Mouse (Mus musculus) liver, embryonic 16.5 days (tissue): ENCODE results near the gene Ess2. TPM values are rescaled to one million over a fixed set of nuclear protein-coding genes. Genes with fewer than 3 reads are reported as not detected.

Source experiments
- ATAC-seq: fragments of 200-750 bp; cut with Nextera tagmentation; 2 replicates; pipeline ENCODE4 v1.8.0; 2017; ENCODE audit warnings: low read depth, mild to moderate bottlenecking, moderate number of reproducible peaks, moderate library complexity
- H3K27ac ChIP-seq: fragments of 300-500 bp; sonication (generic); 2 replicates; pipeline ENCODE4 v1.5.1; 2014; ENCODE audit warnings: mild to moderate bottlenecking, low read length
- H3K27me3 ChIP-seq: fragments of 300-500 bp; sonication (generic); 2 replicates; pipeline ENCODE4 v1.6.1; 2014; ENCODE audit warnings: low read depth, low read length, mixed read lengths; ENCODE audit not compliant: control insufficient read depth, insufficient read depth
- H3K36me3 ChIP-seq: fragments of 300-500 bp; sonication (generic); 2 replicates; pipeline ENCODE4 v1.6.1; 2014; ENCODE audit warnings: mild to moderate bottlenecking; ENCODE audit not compliant: control insufficient read depth, insufficient read depth
- H3K4me1 ChIP-seq: fragments of 300-500 bp; sonication (generic); 2 replicates; pipeline ENCODE4 v1.6.1; 2014; ENCODE audit warnings: low read depth, low read length, mixed read lengths; ENCODE audit not compliant: control insufficient read depth
- H3K4me2 ChIP-seq: fragments of 300-500 bp; sonication (generic); 2 replicates; pipeline ENCODE4 v1.6.1; 2014; ENCODE audit warnings: low read depth, low read length, mixed read lengths
- H3K4me3 ChIP-seq: fragments of 300-500 bp; sonication (generic); 2 replicates; pipeline ENCODE4 v1.5.1; 2014; ENCODE audit warnings: low read depth, mild to moderate bottlenecking, low read length
- H3K9ac ChIP-seq: fragments of 300-500 bp; sonication (generic); 2 replicates; pipeline ENCODE4 v1.6.1; 2014; ENCODE audit warnings: low read depth, low read length
- H3K9me3 ChIP-seq: fragments of 300-500 bp; sonication (generic); replicated peaks from 2 replicates; pipeline ENCODE4 v1.6.1; 2016; ENCODE audit warnings: low read length; ENCODE audit not compliant: control insufficient read depth
- WGBS: fragments of 180-500 bp; shearing (Covaris S2); extraction: QIAGEN DNeasy Blood & Tissue Kit; methylation state at CpG from one replicate; pipeline ENCODE4 v1.1.7; 2014; ENCODE audit not compliant: insufficient replicate concordance; 5-methylcytosine and 5-hydroxymethylcytosine counted together
- polyA plus RNA-seq: library from polyadenylated mRNA; unstranded; fragments of >200 nt; fragmentation: Nextera tagmentation; extraction: Ambion mirVana; gene quantifications from 2 replicates; pipeline ENCODE4 v1.2.1, GENCODE M21; 2015

The Ess2 gene
- polyA plus RNA-seq, 1 experiment from 2014 or later, result 9.1 TPM

- H3K4me1 ChIP-seq, result peaks cover 20% of the 10 kb centered on the region
- H3K4me3 ChIP-seq, result no peak within 1 kb of the TSS
- 70% methylated on average over 2 of the region's 2 CpGs for WGBS
- H3K27ac ChIP-seq, result no peak within 1 kb of the TSS
- ATAC-seq, result no peak
- H3K27me3 ChIP-seq, result no peaks in the 10 kb centered on the region
- H3K9me3 ChIP-seq, result no peaks in the 10 kb centered on the region
- H3K36me3 ChIP-seq, result no peaks in the 10 kb centered on the region
- no peak within 1 kb of the TSS for H3K9ac ChIP-seq
- H3K4me2 ChIP-seq, result no peak within 1 kb of the TSS
Observed at GRCm38 (mm10) chr16:17893923-17894322, 17.2 kb downstream of the Ess2 start, which contains the start of gene Tssk1. Gene Tssk1 (plus strand): TSS chr16:17894223.

- no peak overlapping the region for H3K4me2 ChIP-seq
- no peak overlapping the region for H3K27ac ChIP-seq
- no peak overlapping the region for H3K4me3 ChIP-seq
- H3K4me1 ChIP-seq, result peaks cover 20% of the 10 kb centered on the region
- no peaks in the 10 kb centered on the region for H3K36me3 ChIP-seq
- WGBS, result 62% methylated on average over 3 of the region's 3 CpGs
- H3K9ac ChIP-seq, result no peak overlapping the region
- ATAC-seq, result no peak
- no peaks in the 10 kb centered on the region for H3K27me3 ChIP-seq
- no peaks in the 10 kb centered on the region for H3K9me3 ChIP-seq
Observed at GRCm38 (mm10) chr16:17892606-17893005, 18.5 kb downstream of the Ess2 start.

GRCm38 (mm10) chr16:17891567-17891959 is 19.6 kb downstream of the Ess2 start, which contains the start of gene Gm20518:
Gene Gm20518 (minus strand): TSS chr16:17891671.
- H3K9ac ChIP-seq, result peak within 1 kb of the TSS; percentile 98
- peak within 1 kb of the TSS; percentile 86 for H3K4me2 ChIP-seq
- ATAC-seq, result peak; percentile 97
- no peaks in the 10 kb centered on the region for H3K9me3 ChIP-seq
- peaks cover 20% of the 10 kb centered on the region for H3K4me1 ChIP-seq
- peak within 1 kb of the TSS; percentile 99 for H3K4me3 ChIP-seq
- H3K36me3 ChIP-seq, result no peaks in the 10 kb centered on the region
- under 1% methylated on average over 38 of the region's 38 CpGs for WGBS
- H3K27ac ChIP-seq, result peak within 1 kb of the TSS; percentile 90
- H3K27me3 ChIP-seq, result no peaks in the 10 kb centered on the region

GRCm38 (mm10) chr16:17890917-17891566 is 20.1 kb downstream of the Ess2 start:
- Histone ChIP-seq H3K36me3 (no peaks in the 10 kb centered on the region), H3K9ac (peak overlapping the region; percentile 98), H3K4me1 (peaks cover 20% of the 10 kb centered on the region), H3K4me3 (peak overlapping the region; percentile 99), H3K9me3 (no peaks in the 10 kb centered on the region), H3K4me2 (peak overlapping the region; percentile 86), H3K27me3 (no peaks in the 10 kb centered on the region), H3K27ac (peak overlapping the region; percentile 90)
- ATAC-seq, result peak; percentile 50
- 0% methylated on average over 44 of the region's 44 CpGs for WGBS

- H3K27ac ChIP-seq, result peak overlapping the region; percentile 90; the same call in 1 of the 2 replicates
- H3K27me3 ChIP-seq, result no peaks in the 10 kb centered on the region
- H3K4me1 ChIP-seq, result peaks cover 23% of the 10 kb centered on the region
- no peak for ATAC-seq
- peak overlapping the region; percentile 86 for H3K4me2 ChIP-seq
- H3K9ac ChIP-seq, result peak overlapping the region; percentile 98
- H3K9me3 ChIP-seq, result no peaks in the 10 kb centered on the region
- H3K4me3 ChIP-seq, result peak overlapping the region; percentile 99
- H3K36me3 ChIP-seq, result no peaks in the 10 kb centered on the region
- 62% methylated on average over 2 of the region's 2 CpGs for WGBS
Observed at GRCm38 (mm10) chr16:17890342-17890727, 20.8 kb downstream of the Ess2 start.

- H3K4me2 ChIP-seq, result peak overlapping the region; percentile 86
- H3K4me3 ChIP-seq, result peak overlapping the region; percentile 99
- H3K36me3 ChIP-seq, result no peaks in the 10 kb centered on the region
- no peak overlapping the region for H3K9ac ChIP-seq
- H3K9me3 ChIP-seq, result no peaks in the 10 kb centered on the region
- 78% methylated on average over 6 of the region's 6 CpGs for WGBS
- H3K27me3 ChIP-seq, result no peaks in the 10 kb centered on the region
- H3K4me1 ChIP-seq, result peaks cover 23% of the 10 kb centered on the region
- no peak overlapping the region for H3K27ac ChIP-seq
- no peak for ATAC-seq
Observed at GRCm38 (mm10) chr16:17889689-17890341, 21.3 kb downstream of the Ess2 start.

GRCm38 (mm10) chr16:17884116-17884515 is 27.0 kb downstream of the Ess2 start:
- WGBS, result 83% methylated on average over 6 of the region's 6 CpGs
- no peak overlapping the region for H3K27ac ChIP-seq
- H3K36me3 ChIP-seq, result no peaks in the 10 kb centered on the region
- peaks cover 4% of the 10 kb centered on the region for H3K4me1 ChIP-seq
- H3K9ac ChIP-seq, result no peak overlapping the region
- H3K27me3 ChIP-seq, result no peaks in the 10 kb centered on the region
- no peak overlapping the region for H3K4me2 ChIP-seq
- no peak overlapping the region for H3K4me3 ChIP-seq
- no peak for ATAC-seq
- no peaks in the 10 kb centered on the region for H3K9me3 ChIP-seq

- Histone ChIP-seq H3K4me1 (peaks cover 4% of the 10 kb centered on the region), H3K4me3 (no peak overlapping the region), H3K36me3 (no peaks in the 10 kb centered on the region), H3K4me2 (no peak overlapping the region), H3K9ac (no peak overlapping the region), H3K27ac (no peak overlapping the region), H3K9me3 (no peaks in the 10 kb centered on the region), H3K27me3 (no peaks in the 10 kb centered on the region)
- no peak for ATAC-seq
Observed at GRCm38 (mm10) chr16:17882196-17882595, 29.0 kb downstream of the Ess2 start.

GRCm38 (mm10) chr16:17879571-17879970 is 31.6 kb downstream of the Ess2 start:
- no peaks in the 10 kb centered on the region for H3K27me3 ChIP-seq
- no peaks in the 10 kb centered on the region for H3K36me3 ChIP-seq
- H3K4me3 ChIP-seq, result no peak overlapping the region
- H3K4me2 ChIP-seq, result no peak overlapping the region
- 83% methylated on average over 4 of the region's 4 CpGs for WGBS
- H3K27ac ChIP-seq, result no peak overlapping the region
- H3K9me3 ChIP-seq, result no peaks in the 10 kb centered on the region
- H3K9ac ChIP-seq, result no peak overlapping the region
- H3K4me1 ChIP-seq, result no peaks in the 10 kb centered on the region; the same call in none of the 2 replicates
- no peak for ATAC-seq
